Mouse (Mus musculus) E14TG2a.4 (cell line): ENCODE measurements around the gene Glb1l.
A peak's percentile ranks its signal among the peaks of the same experiment; 100 is the strongest.
"Not testable (repeated sequence)": the region's sequence is repeated elsewhere in the genome, so short reads cannot be mapped to it uniquely, and the experiment has no call there.

Experiments
- H3K27me3 ChIP-seq: 2 replicates; pipeline ENCODE4 v1.6.1; 2014; ENCODE audit warnings: low read length, control low read depth; ENCODE audit not compliant: insufficient read depth
- H3K36me3 ChIP-seq: 2 replicates; pipeline ENCODE4 v1.6.1; 2014; ENCODE audit warnings: low read length, control low read depth; ENCODE audit not compliant: insufficient read depth
- H3K4me1 ChIP-seq: replicated peaks from 2 replicates; pipeline ENCODE4 v1.6.1; 2014; ENCODE audit warnings: low read depth, low read length, control low read depth
- H3K4me3 ChIP-seq: replicated peaks from 2 replicates; pipeline ENCODE4 v1.5.1; 2014; ENCODE audit warnings: mild to moderate bottlenecking, low read length
- H3K9me3 ChIP-seq: 2 replicates; pipeline ENCODE4 v1.6.1; 2014; ENCODE audit warnings: low read length, control low read depth
- CTCF ChIP-seq: conservative IDR thresholded peaks from 2 replicates; pipeline ENCODE4 v1.5.1; 2014; ENCODE audit warnings: low read length
- NANOG ChIP-seq: IDR thresholded peaks from 2 replicates; pipeline ENCODE4 v1.6.1; 2014; ENCODE audit warnings: borderline replicate concordance, low read length, mixed read lengths
- POU5F1 ChIP-seq: IDR thresholded peaks from 2 replicates; pipeline ENCODE4 v1.6.1; 2014; ENCODE audit warnings: low read length, borderline replicate concordance

Glb1l gene

DNA sequence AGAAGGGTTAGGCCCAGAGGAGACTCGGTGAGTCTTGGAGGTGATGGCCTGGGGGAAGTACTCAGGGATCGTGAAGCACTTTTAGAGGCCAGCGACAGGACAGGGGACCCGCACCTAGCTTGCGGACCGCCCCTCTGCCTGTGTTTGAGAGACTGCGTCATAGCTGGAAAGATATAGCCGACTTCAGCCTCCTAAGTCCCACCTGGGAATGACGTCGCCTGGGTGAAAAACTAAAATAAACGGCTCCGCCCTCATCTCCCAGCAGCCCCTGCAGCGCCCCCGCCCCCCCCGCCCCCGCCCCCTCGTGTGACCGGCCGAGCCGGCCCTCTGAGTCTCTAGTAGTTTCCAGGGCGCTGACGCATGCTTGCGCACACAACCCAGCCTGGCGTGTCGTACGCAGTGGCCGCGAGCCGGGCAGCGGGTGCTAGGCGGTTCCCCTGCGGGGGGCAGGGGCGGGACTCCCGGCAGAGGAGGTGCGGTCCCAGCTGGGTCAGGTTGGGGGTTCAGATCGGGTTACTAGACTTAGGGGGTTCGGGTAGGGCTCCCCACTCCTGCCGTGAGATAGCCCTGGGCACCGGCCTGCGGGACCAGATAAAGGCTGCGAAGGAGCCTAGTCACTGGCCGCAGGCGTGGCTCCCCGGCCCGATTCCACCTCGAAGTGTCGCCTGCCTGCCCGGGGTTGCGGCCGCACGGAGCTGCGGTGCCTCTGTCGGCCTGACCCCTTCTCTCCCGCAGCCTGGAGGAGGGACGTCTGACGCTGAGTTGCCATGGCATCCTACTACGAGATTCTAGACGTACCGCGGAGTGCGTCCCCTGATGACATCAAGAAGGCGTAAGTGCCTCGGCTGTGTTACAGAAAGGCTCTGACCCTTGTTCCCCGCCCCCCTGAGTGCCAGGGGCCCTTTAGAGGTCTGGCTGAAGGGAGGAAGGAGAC lies 25.8 kb upstream of the Glb1l start, which contains the start of gene Dnajb2:
TSS of gene Dnajb2 (plus strand) at position 290 of the 934 bp plus-strand sequence.
- Histone ChIP-seq H3K4me3 (peak within 1 kb of the TSS; percentile 87), H3K4me1 (peaks cover 64% of the 10 kb centered on the region), H3K9me3 (no peaks in the 10 kb centered on the region), H3K27me3 (peaks cover 8% of the 10 kb centered on the region), H3K36me3 (peaks cover 26% of the 10 kb centered on the region)
- TF ChIP-seq NANOG, result no peak
- no peak for TF ChIP-seq POU5F1
- no peak for TF ChIP-seq CTCF

DNA sequence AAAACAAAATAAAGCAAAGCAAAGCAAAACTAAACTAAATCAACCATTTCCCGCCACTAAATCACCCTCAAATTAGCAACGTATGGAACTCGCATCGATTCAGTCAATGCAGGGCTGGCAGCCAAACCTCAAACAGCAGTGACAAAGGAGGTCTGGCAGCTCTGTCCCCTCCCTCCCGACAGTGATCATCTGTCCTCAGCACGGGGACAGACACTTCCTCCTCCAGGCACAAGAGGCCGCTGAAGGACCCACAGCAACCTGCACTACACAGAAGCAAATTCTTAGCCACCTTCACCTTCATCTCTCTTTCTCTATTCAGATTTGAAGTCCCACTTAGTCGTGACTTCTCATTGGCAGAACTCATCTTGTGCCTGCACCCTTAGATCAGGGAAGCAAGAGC lies 24.0 kb upstream of the Glb1l start:
- H3K36me3 ChIP-seq, result peaks cover 25% of the 10 kb centered on the region
- peaks cover 8% of the 10 kb centered on the region for H3K27me3 ChIP-seq
- no peak overlapping the region for H3K4me3 ChIP-seq
- TF ChIP-seq POU5F1 (no peak), NANOG (no peak), CTCF (peak; percentile 36; the same call in 1 of the 2 replicates)
- H3K4me1 ChIP-seq, result peaks cover 63% of the 10 kb centered on the region
- peaks cover under 1% of the 10 kb centered on the region; the same call in 1 of the 2 replicates for H3K9me3 ChIP-seq

DNA sequence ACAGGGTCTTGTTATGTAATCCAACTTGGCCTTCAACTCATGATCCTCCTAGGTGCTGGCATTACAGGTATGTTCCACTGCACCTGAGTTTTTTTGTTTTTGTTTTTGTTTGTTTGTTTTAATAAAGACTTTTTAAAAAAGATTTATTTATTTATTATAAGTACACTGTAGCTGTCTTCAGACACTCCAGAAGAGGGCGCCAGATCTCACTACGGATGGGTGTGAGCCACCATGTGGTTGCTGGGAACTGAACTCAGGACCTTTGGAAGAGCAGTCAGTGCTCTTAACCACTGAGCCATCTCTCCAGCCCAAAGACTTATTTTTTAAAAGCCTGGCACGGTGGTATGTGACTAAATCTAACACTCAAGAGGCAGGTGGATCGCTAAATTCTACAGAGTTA lies 21.9 kb upstream of the Glb1l start:
- Histone ChIP-seq H3K4me1 (peaks cover 73% of the 10 kb centered on the region), H3K36me3 (peaks cover 20% of the 10 kb centered on the region)
- H3K27me3 ChIP-seq, H3K9me3 ChIP-seq, H3K4me3 ChIP-seq: not testable (repeated sequence)
- TF ChIP-seq CTCF, result peak; percentile 14; the same call in 1 of the 2 replicates

DNA sequence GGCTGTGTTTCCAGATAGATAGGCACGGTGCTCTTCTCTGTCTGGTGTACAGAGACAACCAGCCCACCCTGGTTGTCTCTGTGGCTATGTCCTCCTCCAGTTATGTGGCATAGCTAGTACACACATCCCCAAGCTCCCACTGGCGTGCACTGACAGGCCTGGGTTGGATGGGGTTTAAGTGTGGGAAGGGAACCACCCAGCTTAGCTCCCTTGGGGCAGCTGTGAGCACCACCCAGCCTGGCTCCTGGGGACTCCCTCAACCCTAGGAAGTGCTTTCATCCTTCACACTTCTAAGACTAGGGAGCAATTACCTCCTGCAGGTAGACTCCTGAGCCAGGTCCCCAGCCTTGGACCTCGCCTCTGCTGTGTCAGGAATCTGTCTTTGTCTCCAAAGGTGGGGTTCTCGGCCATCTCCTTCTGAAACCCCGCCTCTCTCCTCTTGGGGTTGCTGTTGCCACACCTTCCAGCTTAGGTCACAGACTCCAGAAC lies 21.1 kb upstream of the Glb1l start, which contains the start of gene A630095N17Rik:
TSS of gene A630095N17Rik (minus strand) at position 439 of the 489 bp plus-strand sequence.
- Histone ChIP-seq H3K4me3 (no peak within 1 kb of the TSS), H3K4me1 (peaks cover 73% of the 10 kb centered on the region), H3K36me3 (peaks cover 20% of the 10 kb centered on the region), H3K27me3 (no peaks in the 10 kb centered on the region), H3K9me3 (peaks cover 6% of the 10 kb centered on the region; the same call in 1 of the 2 replicates)
- TF ChIP-seq NANOG (no peak), POU5F1 (no peak), CTCF (no peak)

DNA sequence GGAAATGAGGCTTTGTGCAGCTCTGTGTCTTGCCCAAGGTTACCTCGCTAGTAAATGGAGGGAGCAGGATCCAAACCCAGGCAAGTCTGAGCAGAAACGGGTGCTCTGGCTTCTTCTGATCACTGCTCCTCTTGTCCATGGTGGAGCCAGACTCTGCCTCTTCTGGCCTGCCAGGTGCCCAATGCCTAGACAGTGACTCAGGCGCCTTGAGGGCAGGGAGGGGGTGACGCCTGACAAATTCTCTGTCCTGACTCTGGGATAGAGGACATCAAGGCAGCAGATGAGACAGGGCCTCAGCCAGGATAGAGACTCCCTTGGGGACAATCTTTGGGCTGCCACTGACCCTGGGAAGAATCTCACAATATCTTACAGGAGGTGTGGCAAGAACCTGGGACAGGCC lies 20.6 kb upstream of the Glb1l start:
- TF ChIP-seq POU5F1 (no peak), NANOG (no peak)

DNA sequence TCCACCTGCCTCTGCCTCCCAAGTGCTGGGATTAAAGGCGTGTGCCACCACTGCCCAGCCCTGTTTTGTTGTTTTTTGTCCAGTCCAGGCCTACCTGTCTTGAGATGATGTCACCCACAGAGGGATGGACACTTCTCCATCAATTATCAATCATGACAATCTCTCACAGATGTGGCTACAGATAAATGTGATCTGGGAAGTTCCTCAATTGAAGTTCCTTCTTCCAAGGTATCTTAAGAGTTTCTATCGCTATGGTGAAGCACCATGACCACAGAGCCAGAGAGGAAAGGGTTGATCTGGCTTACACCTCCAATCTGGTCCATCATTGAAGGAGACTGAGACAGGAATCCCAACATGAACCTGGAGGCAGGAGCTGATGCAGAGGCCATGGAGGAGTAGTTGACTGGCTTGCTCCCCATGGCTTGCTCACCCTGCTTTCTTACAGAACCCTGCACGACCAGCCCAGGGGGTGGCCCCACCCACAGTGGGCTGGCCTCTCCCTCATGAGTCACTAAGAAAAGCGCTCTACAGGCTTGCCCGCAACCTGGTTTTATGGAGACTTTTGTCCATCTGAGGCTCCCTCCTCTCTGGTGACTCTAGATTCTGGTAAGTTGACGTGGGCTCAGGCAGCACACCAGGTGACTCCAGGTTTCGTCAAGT lies 19.9 kb upstream of the Glb1l start:
- Histone ChIP-seq H3K4me1 (peaks cover 82% of the 10 kb centered on the region), H3K27me3 (no peaks in the 10 kb centered on the region), H3K4me3 (no peak overlapping the region; the same call in 1 of the 2 replicates), H3K9me3 (peaks cover 6% of the 10 kb centered on the region; the same call in 1 of the 2 replicates), H3K36me3 (peaks cover 20% of the 10 kb centered on the region)
- TF ChIP-seq CTCF (no peak), POU5F1 (no peak), NANOG (no peak)

More for the DNA sequence above, 20.6 kb upstream of the Glb1l start:
- H3K9me3 ChIP-seq, result peaks cover 6% of the 10 kb centered on the region; the same call in 1 of the 2 replicates
- H3K36me3 ChIP-seq, result peaks cover 20% of the 10 kb centered on the region
- no peaks in the 10 kb centered on the region for H3K27me3 ChIP-seq
- peaks cover 78% of the 10 kb centered on the region for H3K4me1 ChIP-seq
- H3K4me3 ChIP-seq, result no peak overlapping the region

DNA sequence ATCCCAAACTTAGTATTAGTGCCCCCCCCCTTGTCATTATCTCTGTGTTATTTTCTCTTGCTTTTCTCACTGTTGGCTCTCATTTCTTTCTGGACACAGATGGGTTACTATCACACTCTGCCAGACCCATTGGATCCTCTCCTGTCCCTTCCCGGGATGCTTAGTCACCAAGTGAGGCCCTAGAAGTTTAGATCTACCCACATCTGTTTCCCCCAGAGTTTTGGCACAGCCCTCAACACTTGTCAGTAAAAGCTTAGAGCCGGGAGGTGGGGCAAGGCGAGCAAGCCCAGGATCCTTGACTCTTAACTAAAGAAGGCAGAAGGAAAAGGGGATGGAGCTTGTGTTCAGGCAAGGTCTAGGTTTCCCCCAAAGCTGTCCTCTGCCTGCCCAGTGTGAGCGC lies 18.5 kb upstream of the Glb1l start:
- Histone ChIP-seq H3K4me3 (no peak overlapping the region), H3K36me3 (peaks cover 20% of the 10 kb centered on the region), H3K27me3 (no peaks in the 10 kb centered on the region), H3K9me3 (peaks cover 6% of the 10 kb centered on the region; the same call in 1 of the 2 replicates), H3K4me1 (peaks cover 86% of the 10 kb centered on the region)
- TF ChIP-seq CTCF (no peak), NANOG (no peak), POU5F1 (no peak)

DNA sequence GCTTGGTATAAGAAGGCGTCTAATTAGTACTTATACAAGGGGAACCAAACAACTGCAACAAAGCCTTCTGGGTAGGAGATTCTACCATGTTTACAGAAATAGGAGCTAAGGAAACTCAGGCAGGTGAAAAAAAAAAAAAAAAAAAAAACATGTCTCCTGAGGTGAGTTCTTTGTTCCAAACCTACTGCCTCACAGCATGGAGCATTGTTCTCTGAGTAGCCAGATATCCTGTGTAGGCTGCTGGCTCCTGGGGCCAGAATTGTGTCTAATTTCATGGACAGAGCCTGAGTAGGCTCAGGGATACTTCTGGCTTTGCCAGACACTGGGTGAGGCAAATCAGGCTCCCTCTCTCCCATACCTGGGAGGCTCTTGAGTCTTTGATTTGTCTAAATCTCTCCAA lies 17.0 kb upstream of the Glb1l start:
- Histone ChIP-seq H3K4me1 (peaks cover 95% of the 10 kb centered on the region), H3K27me3 (no peaks in the 10 kb centered on the region), H3K4me3 (0 out of 2 replicates have a peak overlapping the region, but pooled peaks have one; percentile 1), H3K36me3 (peaks cover 20% of the 10 kb centered on the region), H3K9me3 (peaks cover 6% of the 10 kb centered on the region; the same call in 1 of the 2 replicates)
- TF ChIP-seq CTCF (no peak), POU5F1 (no peak), NANOG (peak; percentile 97)
